Mouse (Mus musculus): ENCODE data around the gene Abca17.

Gene Abca17

DNA sequence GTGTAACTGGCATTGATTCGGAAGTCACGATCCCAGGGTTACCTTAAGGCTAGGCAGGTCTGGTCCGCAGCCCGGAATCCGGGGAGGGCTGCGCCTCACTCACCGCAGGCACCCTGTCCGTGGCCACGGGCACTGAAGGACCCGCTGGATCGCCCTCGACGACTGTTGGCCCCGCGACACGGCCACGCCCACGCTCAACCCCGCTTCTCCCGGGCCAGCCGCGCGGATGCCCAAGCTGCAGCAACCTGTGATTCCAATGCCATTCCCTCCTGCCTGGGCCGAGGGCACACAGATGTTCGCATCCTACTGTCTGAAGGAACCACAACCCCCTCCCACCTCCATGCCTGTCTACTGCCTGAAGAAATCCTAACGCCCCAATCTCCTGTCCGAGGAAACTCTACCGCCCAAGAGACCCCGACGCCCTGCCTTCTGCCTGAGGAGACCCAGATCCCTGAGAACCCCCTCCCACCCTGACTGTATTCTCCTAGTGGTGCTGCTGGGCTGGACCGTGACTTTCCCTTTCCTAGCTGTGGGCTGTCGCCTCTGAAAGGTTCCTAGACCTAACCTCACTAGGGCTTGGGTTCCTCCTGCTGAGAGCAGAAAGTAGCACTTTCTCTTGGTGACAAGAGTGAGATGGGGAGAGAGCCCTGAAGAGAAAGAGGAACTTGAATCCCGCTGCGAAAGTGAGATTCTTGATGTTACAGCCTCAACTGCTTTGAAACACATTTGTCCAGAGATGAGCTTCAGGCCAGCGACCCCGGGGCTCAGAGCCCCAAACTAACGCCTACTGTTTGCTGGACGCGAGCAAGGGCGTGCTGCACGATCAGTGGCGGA lies at the start of gene Abca17:
Gene Abca17, minus strand, starts transcription at position 143 of the 834 bp plus-strand sequence.
- DNase-seq (ENCODE audit: low spot score): peak; percentile 6

DNA sequence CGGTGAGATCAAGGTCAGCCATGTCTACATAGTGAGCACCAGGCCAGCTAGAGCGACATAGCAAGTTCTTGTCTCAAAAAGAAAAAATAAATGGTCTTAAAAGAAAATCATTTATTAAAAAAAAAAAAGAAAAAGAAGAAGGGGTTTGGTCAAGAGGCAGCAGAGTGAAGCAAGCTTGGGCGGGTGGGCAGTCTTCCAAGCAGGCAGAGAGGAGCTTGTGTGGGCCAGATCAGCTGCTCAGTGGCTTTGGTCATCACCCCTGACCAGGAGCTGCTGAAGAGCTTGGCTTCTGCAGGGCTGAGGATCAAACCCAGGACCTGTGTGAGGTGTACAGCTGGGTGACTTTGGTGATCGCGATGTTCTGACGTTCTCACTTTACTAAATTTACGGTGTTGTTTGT lies 43.6 kb upstream of the Abca17 start:
- DNase-seq (ENCODE audit: low spot score): no peak

DNA sequence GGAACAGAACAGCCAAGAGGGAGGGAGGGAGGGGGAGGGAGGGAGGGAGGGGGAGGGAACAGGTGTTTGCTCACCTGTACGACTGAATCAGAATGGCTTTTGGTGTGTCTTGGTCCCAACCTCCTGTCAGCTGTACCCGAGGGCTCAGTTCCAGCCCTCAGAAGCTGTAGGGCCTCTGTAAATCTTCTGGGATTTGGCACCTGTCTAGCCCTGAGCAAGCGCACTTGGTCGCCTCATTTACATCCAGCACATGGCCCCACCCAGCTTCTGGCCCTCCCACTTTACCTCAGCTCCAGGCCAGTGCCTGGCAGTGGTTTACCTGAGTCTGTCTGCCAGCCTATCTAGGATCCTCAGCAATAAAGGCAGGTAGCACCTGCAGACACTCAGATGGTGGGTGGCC lies 42.7 kb upstream of the Abca17 start:
- no peak for DNase-seq (ENCODE audit: low spot score)

DNA sequence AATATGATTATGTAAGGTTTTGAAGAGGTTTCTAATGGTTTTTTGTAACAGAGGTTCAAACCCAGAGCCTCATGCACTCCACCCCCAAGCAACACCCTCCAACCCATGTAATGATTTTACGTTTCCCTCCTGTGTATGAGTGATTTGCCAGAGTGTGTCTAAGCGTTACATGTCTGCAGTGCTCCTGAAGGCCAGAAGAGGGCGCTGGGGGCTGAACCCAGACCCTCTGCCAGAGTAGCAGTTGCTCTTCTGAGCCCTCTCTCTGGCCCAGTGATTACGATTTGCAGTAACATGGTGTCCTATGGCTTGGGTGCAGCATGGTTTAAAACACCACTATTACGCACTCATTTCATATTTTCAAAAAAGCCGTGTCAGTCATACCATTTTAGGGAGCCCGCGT lies 40.3 kb upstream of the Abca17 start:
- no peak for DNase-seq (ENCODE audit: low spot score)

GRCm38 (mm10) chr17:24389865-24390264 lies 39.0 kb upstream of the Abca17 start:
- DNase-seq (ENCODE audit: low spot score): no peak

- DNase-seq (ENCODE audit: low spot score): no peak
These were observed 37.8 kb upstream of the Abca17 start for GRCm38 (mm10) chr17:24388711-24389110.

DNA sequence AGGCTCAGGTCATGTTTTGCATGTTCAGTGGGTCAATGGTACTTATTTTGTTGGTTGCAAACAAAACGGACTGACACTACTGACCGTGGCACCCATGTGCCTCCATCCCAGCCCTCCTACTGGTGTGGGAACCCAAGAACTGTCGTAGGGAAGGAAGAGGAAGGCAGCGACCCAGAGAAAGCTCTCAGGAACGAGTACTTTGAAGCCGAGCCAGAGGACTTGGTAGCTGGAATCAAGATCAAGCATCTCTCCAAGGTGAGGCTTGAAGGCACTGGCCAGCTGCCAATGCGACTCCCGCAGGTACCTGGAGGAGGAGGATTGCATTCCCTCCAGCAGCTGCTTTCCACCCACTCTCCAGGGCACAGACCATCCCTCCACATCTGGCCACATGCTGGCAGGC lies 32.9 kb upstream of the Abca17 start:
- DNase-seq (ENCODE audit: low spot score): no peak

GRCm38 (mm10) chr17:24378496-24378895 lies 27.6 kb upstream of the Abca17 start:
- no peak for DNase-seq (ENCODE audit: low spot score)

- no peak for DNase-seq (ENCODE audit: low spot score)
These were observed 25.0 kb upstream of the Abca17 start for GRCm38 (mm10) chr17:24375886-24376285.

GRCm38 (mm10) chr17:24375094-24375712 lies 24.3 kb upstream of the Abca17 start:
- no peak for DNase-seq (ENCODE audit: low spot score)

GRCm38 (mm10) chr17:24365863-24366262 lies 15.0 kb upstream of the Abca17 start:
- DNase-seq (ENCODE audit: low spot score): no peak

- no peak for DNase-seq (ENCODE audit: low spot score)
These were observed 13.6 kb upstream of the Abca17 start for GRCm38 (mm10) chr17:24364461-24364860.

DNA sequence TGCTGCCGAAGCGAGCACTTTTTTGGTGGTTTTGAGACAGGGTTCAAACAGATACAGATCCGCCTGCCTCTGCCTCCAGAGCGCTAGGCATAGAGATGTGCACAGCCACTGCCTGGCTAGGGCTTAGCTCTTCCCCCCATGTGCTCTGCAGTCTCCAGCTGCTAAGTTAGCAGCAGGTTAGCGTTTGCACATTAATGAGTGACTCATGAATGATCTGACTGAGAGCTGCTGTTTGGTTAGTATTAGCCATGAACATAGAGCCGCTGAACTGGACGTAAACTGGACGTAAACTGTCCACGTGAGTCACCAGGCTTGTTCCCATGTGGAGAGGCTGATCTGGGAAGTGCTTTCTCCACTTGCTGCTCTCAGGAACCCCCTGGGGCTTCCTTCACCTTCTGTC lies 11.7 kb upstream of the Abca17 start:
- DNase-seq (ENCODE audit: low spot score): no peak

DNA sequence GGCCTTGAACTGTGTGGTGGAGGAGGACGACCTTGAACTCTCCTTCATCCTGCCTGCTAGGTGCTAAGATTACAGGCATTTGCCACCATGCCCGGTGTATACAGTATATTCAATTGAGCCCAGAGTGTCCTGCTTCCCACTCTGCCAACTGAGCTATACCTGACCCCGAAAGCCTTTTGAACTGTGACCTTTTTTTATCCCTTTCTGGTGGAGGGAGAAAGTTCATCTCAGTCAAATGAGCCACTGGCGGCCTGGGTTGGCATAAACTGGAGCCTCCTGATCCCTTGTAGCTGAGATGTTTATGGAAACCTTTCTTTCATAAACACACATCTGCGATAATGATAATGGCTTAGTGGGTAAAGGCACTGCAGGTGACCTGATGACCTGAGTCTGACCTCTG lies 10.4 kb upstream of the Abca17 start:
- DNase-seq (ENCODE audit: low spot score): no peak

DNA sequence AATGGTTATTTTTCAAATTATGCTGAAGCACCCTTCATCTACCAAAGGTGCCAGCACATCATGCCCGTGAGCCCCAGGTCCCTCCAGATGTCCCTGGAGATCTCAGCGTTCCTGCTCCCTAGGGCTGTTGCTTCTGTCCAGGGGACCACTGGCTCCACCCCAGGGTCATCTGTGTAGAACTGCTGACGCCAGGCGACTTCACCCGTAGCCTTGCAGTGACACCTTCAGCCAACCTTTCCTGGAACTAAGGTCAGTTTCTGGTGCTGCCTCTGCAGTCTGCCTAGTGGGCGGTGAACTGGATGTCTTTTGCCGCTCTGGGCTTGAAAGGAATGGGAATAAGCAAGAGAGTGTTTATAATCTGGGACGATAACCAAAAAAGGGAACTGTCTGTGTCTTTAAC lies 10.0 kb upstream of the Abca17 start:
- DNase-seq (ENCODE audit: low spot score): no peak

GRCm38 (mm10) chr17:24359903-24360302 lies 9.0 kb upstream of the Abca17 start:
- DNase-seq (ENCODE audit: low spot score): no peak

DNA sequence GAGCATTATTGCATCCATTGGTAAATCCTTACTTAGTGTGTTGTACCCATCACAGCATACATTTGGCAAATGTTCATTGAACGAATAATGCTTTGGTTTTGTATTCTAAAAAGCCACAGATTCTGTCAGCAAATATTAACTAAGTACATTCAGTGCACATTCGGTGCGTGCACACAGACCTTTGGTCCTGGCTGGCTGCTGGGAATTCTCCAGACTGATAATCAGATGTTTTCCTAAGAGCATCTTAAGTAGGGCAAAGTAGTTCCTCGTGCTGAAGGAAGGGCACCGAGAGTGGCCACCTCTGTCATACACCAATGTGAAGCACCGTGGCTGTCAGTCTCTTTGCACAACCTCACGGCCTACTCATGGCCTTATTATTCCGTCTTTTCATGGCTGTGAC lies 8.1 kb upstream of the Abca17 start:
- DNase-seq (ENCODE audit: low spot score): no peak

DNA sequence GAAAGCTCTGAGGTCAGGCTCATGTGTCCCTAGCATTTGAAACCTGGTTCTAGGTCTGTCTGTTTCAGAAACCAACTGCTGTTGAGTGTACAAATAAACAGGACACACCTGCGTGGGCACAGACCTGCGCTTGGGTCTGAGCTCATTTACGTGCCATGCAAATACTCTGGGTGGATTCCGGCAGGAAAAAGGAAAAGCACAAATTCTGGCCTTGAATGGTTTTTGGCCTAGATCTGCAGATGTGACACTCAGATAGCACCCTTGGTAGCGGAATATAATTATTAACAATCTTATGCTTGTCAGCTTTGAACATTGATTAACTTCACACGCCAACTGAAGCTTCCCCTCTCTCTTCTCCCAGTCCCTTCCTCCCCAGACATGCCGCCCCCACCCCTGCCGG lies 4.4 kb upstream of the Abca17 start:
- no peak for DNase-seq (ENCODE audit: low spot score)

DNA sequence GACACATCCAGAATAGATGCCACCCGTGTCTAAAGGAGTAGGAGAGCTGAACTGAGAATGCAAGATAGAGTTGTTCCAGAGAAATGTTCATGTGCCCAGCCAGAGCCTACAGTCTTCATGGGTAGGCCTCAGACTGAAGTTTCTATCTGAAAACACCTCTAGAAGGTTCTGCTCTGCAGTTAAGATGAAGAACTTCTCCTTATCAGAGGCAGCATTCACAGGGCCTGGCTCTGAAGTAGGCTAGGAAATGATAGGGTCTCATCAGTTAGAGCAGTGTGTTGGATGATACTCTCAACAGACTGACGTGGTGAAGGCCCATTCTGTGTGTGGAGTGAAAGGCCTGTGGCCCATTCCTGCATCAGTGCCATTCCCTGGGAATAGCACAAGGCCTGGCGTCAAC lies 3.1 kb upstream of the Abca17 start:
- peak; percentile 5 for DNase-seq (ENCODE audit: low spot score)

DNA sequence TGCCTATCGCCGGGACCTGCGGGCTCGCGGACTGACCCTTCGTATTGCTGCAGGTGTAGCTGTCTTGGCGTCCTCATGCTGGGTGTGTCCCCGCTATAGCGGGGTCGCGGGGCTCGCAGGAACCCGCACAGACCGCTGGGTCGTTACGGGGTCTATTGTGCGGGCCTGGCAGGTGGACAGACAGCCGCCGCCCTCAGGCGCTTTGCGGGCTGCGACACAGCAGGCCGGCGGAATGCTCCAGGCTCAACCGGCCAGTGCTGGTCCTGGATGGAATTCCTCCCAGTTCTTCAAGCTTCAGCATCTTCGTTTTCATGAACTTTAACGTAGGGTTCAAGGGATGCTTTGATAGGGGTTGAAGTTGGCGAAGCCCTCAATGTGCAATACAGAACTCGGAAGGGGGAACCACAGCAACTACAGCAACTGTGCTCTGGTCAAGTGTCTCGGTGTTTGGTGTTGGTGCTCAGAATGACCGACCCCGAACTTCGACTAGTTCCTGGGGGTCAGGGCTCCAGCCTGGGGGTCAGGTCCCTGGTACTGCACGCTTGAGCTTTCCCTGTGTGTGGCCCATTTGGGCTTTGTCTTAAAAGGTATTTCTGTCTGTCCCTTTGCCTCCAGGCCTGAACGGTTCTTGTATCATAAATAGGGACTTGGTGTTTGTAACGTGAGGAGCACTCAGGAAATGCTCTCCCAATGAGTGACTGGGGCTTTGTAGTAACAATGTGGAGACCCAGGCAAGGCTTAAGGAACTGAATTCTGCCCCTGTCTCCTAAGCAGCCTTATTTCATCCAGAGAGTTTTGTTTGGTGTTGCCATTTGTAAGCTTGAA lies 1.7 kb upstream of the Abca17 start:
- no peak for DNase-seq (ENCODE audit: low spot score)

DNA sequence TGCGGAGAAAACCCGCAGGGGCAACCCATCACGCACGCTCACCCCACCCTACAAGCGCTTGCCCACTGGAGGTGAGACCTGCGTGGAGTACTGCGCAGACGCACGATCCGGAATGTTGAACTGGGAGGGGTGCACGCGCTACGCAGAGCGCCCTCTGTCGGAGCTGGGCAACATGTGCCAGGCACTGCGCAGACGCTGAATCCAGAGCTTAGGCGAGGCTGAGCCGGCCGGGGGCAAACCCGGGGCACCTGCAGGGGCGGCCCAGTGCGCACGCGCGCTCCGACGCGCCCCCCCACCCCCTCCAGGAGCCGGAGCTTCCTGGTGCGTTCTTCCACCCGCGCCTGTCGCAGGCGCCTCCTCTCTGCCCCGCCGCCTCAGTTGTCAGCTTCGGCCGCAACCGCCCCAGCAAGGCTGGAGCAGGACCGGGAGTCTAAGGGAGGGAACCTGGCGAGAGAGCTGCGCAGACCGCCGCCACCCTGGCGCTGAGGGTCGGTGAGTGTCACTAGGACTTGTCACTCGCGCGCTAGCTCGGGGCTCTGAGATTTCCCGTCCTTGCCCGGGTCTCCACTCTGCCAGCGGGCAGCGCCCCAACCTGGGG lies 991 bp upstream of the Abca17 start, which contains the start of gene Abca3:
Gene Abca3, plus strand, starts transcription at position 191 of the 598 bp plus-strand sequence.
- DNase-seq (ENCODE audit: low spot score): peak; percentile 88

DNA sequence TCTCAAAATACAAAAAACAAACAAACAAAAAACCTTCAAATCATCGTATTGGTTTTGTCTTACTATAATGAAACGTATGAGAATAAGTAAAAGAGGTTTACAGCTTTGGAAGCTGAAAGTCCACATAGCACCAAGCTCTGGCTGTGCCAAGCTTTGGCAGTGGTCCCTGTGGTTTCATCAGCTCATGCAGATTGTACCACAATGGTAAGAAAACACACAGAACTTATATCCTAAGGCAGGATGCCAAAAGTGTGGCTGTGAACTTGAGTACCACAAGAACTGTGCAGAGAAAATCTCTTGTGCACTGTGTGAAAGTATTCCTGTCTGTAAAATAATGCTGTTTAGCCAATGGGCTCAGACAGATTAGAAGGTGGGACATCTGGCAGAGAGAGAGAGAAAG lies 1.7 kb downstream of the Abca17 start:
- no peak for DNase-seq (ENCODE audit: low spot score)
